ENCODE assay signal across 9 mouse cellular contexts in genomic region chr6:121098511-121099227, GRCm38 (mm10). TPM values are rescaled to one million over a fixed set of nuclear protein-coding genes. Genes with fewer than 3 reads are reported as not detected.
A peak's percentile ranks its signal among the peaks of the same experiment; 100 is the strongest.
DNase-seq lines count a peak whose midpoint lies in the region; ATAC-seq lines count a peak whose summit lies in the region.
"Had no signal": no experiment of that assay in that cellular context is flagged by ENCODE, and none has a peak within 500 bp of the region (broad histone marks: within the 10 kb centered on the region; RNA-seq: fewer than 3 reads in every experiment).

No protein-coding gene starts in this region.

- DNase-seq in cerebellum, postnatal 4 days (ENCODE audit: low spot score in 2 of 2) = no peak
- peak; percentile 52 to 54 for DNase-seq in kidney, postnatal 36 days
- no peak for DNase-seq in kidney, postnatal 10 days
- DNase-seq in lung, postnatal 25 days (ENCODE audit: low spot score) = no peak
- no peak for DNase-seq in right cerebral cortex, postnatal 36 days (ENCODE audit: low spot score in 2 of 2)
- DNase-seq: lung, postnatal 10 days had no signal

- no peaks in the 10 kb centered on the region for H3K27me3 ChIP-seq in forebrain, embryonic 13.5 days
- no peaks in the 10 kb centered on the region for H3K27me3 ChIP-seq in midbrain, embryonic 15.5 days (replicated peaks)

- no peak overlapping the region; the same call in 1 of the 2 replicates for H3K9ac ChIP-seq in forebrain, embryonic 13.5 days
- H3K9ac ChIP-seq in midbrain, embryonic 15.5 days = no peak overlapping the region

- H3K4me1 ChIP-seq in forebrain, embryonic 13.5 days = peaks cover 21% of the 10 kb centered on the region
- peaks cover 30% of the 10 kb centered on the region for H3K4me1 ChIP-seq in midbrain, embryonic 15.5 days

- H3K4me2 ChIP-seq in forebrain, embryonic 13.5 days = no peak overlapping the region
- H3K4me2 ChIP-seq in midbrain, embryonic 15.5 days = peak overlapping the region; percentile 10; the same call in 1 of the 2 replicates

- WGBS in forebrain, embryonic 13.5 days = 76% methylated on average over 9 of the region's 9 CpGs
- 73% methylated on average over 9 of the region's 9 CpGs for WGBS in midbrain, embryonic 15.5 days

- H3K4me3 ChIP-seq in forebrain, embryonic 13.5 days = no peak overlapping the region
- no peak overlapping the region for H3K4me3 ChIP-seq in midbrain, embryonic 15.5 days

- H3K27ac ChIP-seq in forebrain, embryonic 13.5 days = peak overlapping the region; percentile 57
- H3K27ac ChIP-seq in midbrain, embryonic 15.5 days = peak overlapping the region; percentile 63

- peaks cover 6% of the 10 kb centered on the region; the same call in 1 of the 2 replicates for H3K36me3 ChIP-seq in forebrain, embryonic 13.5 days (ENCODE audit: poor library complexity, severe bottlenecking)
- H3K36me3 ChIP-seq in midbrain, embryonic 15.5 days (replicated peaks) = no peaks in the 10 kb centered on the region

- H3K9me3 ChIP-seq in forebrain, embryonic 13.5 days (replicated peaks) = no peaks in the 10 kb centered on the region
- H3K9me3 ChIP-seq in midbrain, embryonic 15.5 days = no peaks in the 10 kb centered on the region

- 0 out of 2 replicates have a peak, but pooled peaks have one; percentile 2 for ATAC-seq in cerebellum, adult (ENCODE audit: insufficient number of reproducible peaks, low FRiP score, low TSS enrichment)
- peak; percentile 36; the same call in 1 of the 2 replicates for ATAC-seq in forebrain, embryonic 13.5 days
- ATAC-seq in midbrain, embryonic 15.5 days (replicated peaks) = no peak

RNA-seq across cellular contexts. Expression of gene Mical3, which starts 32.1 kb away (rescaled TPM):
- 20.9 and 25.5 TPM in 2 replicates for polyA plus RNA-seq in forebrain, embryonic 13.5 days (2015; fragmentation: Nextera tagmentation; extraction: Ambion mirVana)
- 43.1 and 50.0 TPM in 2 replicates for polyA plus RNA-seq in midbrain, embryonic 15.5 days (2015; fragmentation: Nextera tagmentation; extraction: Ambion mirVana)

Comparison
In these comparisons a context has a peak if more than half of its experiments do, and no peak if none do; other contexts are left out.
1. DNase-seq: peak in kidney, postnatal 36 days (2 of 2); none in cerebellum, postnatal 4 days (0 of 2), kidney, postnatal 10 days (single experiment), lung, postnatal 25 days (single experiment) and right cerebral cortex, postnatal 36 days (0 of 2).